Mouse (Mus musculus) midbrain, embryonic 16.5 days (tissue): ENCODE data around the gene Cnbd2. TPM values are rescaled to one million over a fixed set of nuclear protein-coding genes. Genes with fewer than 3 reads are reported as not detected.
A peak's percentile ranks its signal among the peaks of the same experiment; 100 is the strongest.
"Not testable (repeated sequence)": the region's sequence is repeated elsewhere in the genome, so short reads cannot be mapped to it uniquely, and the experiment has no call there.

Experiments
- ATAC-seq: fragments of 200-750 bp; cut with Nextera tagmentation; 2 replicates; pipeline ENCODE4 v1.8.0; 2017; ENCODE audit warnings: moderate TSS enrichment
- H3K27ac ChIP-seq: fragments of 300-500 bp; sonication (generic); 2 replicates; pipeline ENCODE4 v1.5.1; 2014; ENCODE audit warnings: mild to moderate bottlenecking, low read length, mixed read lengths
- H3K27me3 ChIP-seq: fragments of 300-500 bp; sonication (generic); 2 replicates; pipeline ENCODE4 v1.6.1; 2014; ENCODE audit warnings: low read depth, low read length, mixed read lengths; ENCODE audit not compliant: control insufficient read depth, insufficient read depth
- H3K36me3 ChIP-seq: fragments of 300-500 bp; sonication (generic); 2 replicates; pipeline ENCODE4 v1.6.1; 2014; ENCODE audit warnings: mild to moderate bottlenecking, low read length, moderate library complexity, mixed read lengths; ENCODE audit not compliant: control insufficient read depth, insufficient read depth
- H3K4me1 ChIP-seq: fragments of 300-500 bp; sonication (generic); 2 replicates; pipeline ENCODE4 v1.6.1; 2014; ENCODE audit warnings: mild to moderate bottlenecking, low read length, mixed read lengths; ENCODE audit not compliant: control insufficient read depth, insufficient read depth
- H3K4me2 ChIP-seq: fragments of 300-500 bp; sonication (generic); 2 replicates; pipeline ENCODE4 v1.6.1; 2014; ENCODE audit warnings: mild to moderate bottlenecking, low read length, mixed read lengths
- H3K4me3 ChIP-seq: fragments of 300-500 bp; sonication (generic); 2 replicates; pipeline ENCODE4 v1.5.1; 2014; ENCODE audit warnings: low read depth, mild to moderate bottlenecking, low read length, moderate library complexity, mixed read lengths
- H3K9ac ChIP-seq: fragments of 300-500 bp; sonication (generic); 2 replicates; pipeline ENCODE4 v1.6.1; 2014; ENCODE audit warnings: low read depth, low read length, mixed read lengths
- H3K9me3 ChIP-seq: fragments of 300-500 bp; sonication (generic); replicated peaks from 2 replicates; pipeline ENCODE4 v1.6.1; 2014; ENCODE audit warnings: mild to moderate bottlenecking, low read length, mixed read lengths; ENCODE audit not compliant: control insufficient read depth, poor library complexity, severe bottlenecking
- WGBS: fragments of 180-500 bp; shearing (Covaris S2); extraction: QIAGEN DNeasy Blood & Tissue Kit; methylation state at CpG from one replicate; pipeline ENCODE4 v1.1.7; 2014; 5-methylcytosine and 5-hydroxymethylcytosine counted together
- polyA plus RNA-seq: library from polyadenylated mRNA; unstranded; fragments of >200 nt; fragmentation: Nextera tagmentation; extraction: Ambion mirVana; gene quantifications from 2 replicates; pipeline ENCODE4 v1.2.1, GENCODE M21; 2015

Cnbd2 gene
- polyA plus RNA-seq, 1 experiment from 2014 or later = 7.0 TPM

DNA sequence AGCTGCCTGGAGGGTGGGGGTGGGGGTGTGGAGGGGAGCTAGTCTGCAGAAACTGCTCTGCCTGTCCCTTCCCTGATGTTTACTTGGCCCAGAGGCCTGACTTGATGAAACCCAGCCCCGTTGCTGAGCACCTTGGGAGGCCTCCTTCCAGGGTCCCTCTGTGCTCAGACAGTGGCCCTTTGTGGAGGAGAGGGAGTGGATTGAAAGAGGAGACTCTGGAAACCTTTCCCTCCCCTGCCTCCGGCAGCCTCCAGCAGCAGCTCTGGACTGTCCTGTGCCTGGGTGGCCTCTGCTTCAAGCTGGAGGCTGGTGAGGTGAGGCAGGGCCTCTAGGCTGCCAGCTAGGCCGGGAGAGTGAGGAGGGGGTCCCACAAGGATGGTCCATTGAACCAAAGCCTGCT, 94.9 kb downstream of the Cnbd2 start:
- H3K9ac ChIP-seq = no peak overlapping the region
- H3K4me3 ChIP-seq = no peak overlapping the region
- H3K4me2 ChIP-seq = no peak overlapping the region
- H3K27ac ChIP-seq = no peak overlapping the region
- H3K27me3 ChIP-seq = no peaks in the 10 kb centered on the region
- no peaks in the 10 kb centered on the region for H3K36me3 ChIP-seq
- peaks cover 10% of the 10 kb centered on the region for H3K4me1 ChIP-seq
- no peaks in the 10 kb centered on the region for H3K9me3 ChIP-seq
- 5% methylated on average over 3 of the region's 3 CpGs for WGBS
- no peak for ATAC-seq

DNA sequence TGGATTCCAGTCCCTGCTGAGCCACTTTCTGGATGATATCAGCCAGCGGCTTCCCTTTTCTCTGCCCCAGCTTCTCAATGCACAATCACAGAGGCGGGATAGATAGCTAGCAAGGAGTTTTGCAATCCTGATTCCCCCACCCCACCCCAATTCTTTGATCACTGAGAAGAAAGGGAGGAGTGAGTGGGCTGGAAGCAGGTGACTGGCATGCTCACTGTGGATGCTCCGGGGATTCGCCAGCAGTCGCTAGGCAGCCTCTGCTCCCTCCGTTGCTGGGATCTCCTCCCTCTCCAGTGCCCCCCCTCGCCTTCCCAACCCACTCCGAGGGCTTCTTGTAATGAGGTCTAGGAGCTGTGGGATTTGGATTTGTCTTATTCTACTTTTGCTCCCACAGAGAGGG, 96.1 kb downstream of the Cnbd2 start:
- Histone ChIP-seq H3K9ac (peak overlapping the region; percentile 44; the same call in 1 of the 2 replicates), H3K4me2 (peak overlapping the region; percentile 31; the same call in 1 of the 2 replicates)
- no peak; the same call in 1 of the 2 replicates for ATAC-seq

DNA sequence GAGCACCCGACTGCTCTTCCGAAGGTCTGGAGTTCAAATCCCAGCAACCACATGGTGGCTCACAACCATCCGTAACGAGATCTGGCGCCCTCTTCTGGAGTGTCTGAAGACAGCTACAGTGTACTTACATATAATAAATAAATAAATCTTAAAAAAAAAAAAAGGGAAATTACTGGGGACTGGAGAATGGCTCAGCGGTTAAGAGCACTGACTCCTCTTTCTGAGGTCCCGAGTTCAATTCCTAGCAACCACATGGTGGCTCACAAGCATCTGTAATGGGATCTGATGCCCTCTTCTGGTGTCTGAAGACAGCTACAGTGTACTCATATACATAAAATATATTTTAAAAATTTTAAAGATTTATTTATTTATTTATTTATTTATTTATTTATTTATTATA, 99.2 kb downstream of the Cnbd2 start:
- H3K9ac ChIP-seq = not testable (repeated sequence)
- WGBS = 95% methylated on average over 4 of the region's 7 CpGs

More for the DNA sequence above, 96.1 kb downstream of the Cnbd2 start:
- H3K36me3 ChIP-seq = no peaks in the 10 kb centered on the region
- peaks cover 10% of the 10 kb centered on the region for H3K4me1 ChIP-seq
- WGBS = 11% methylated on average over 8 of the region's 8 CpGs
- H3K9me3 ChIP-seq = no peaks in the 10 kb centered on the region
- peak overlapping the region; percentile 46; the same call in 1 of the 2 replicates for H3K27ac ChIP-seq
- H3K4me3 ChIP-seq = no peak overlapping the region
- no peaks in the 10 kb centered on the region for H3K27me3 ChIP-seq

DNA sequence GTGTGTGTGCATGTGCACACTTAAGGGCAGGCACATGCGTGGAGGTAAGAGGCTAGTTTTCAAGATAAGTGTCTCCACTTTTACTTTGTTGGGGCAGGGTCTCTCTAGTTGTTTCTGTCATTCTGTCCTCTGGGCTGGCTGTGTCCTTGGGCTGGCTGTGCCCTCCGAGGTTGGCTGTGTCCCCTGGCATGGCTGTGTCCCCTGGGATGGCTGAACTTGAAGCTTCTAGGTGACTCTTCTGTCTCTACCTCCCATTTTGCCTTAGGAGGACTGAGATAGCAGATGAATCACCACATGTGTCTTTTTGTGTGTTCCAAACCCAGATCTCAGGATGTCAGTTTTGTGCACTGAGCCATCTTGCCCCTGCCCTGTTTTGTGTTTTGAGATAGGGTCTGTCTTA, 102.9 kb downstream of the Cnbd2 start:
- Histone ChIP-seq H3K9me3 (no peaks in the 10 kb centered on the region), H3K27ac (no peak overlapping the region), H3K4me1 (peaks cover 9% of the 10 kb centered on the region), H3K36me3 (no peaks in the 10 kb centered on the region), H3K4me2 (no peak overlapping the region), H3K9ac (no peak overlapping the region), H3K27me3 (no peaks in the 10 kb centered on the region), H3K4me3 (no peak overlapping the region)
- ATAC-seq = no peak
- 72% methylated on average over 2 of the region's 2 CpGs for WGBS

More for the DNA sequence above, 99.2 kb downstream of the Cnbd2 start:
- not testable (repeated sequence) for H3K27ac ChIP-seq, H3K36me3 ChIP-seq, H3K27me3 ChIP-seq, H3K4me1 ChIP-seq, H3K9me3 ChIP-seq, H3K4me3 ChIP-seq, ATAC-seq, H3K4me2 ChIP-seq

DNA sequence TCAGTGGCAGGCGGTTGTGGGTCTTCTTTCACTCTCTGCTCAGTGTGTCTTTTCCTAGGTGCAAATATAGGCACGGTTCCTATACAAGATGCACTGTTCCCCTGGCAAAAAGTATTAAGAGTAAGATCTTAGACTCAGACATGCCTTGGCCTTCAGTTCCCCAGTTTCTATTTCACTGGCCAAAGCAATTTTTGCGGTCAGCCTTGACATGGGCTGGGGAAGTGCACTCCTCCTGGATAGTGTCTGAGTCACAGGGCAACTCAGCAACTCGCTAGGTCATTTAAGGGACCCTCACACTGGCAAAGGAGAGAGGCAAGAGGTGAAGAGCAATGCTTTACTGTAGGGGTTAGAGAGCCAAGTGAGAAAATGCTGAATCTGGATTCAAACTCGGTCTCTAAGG, 103.6 kb downstream of the Cnbd2 start:
- no peaks in the 10 kb centered on the region for H3K27me3 ChIP-seq
- WGBS = 71% methylated on average over 5 of the region's 5 CpGs
- H3K9me3 ChIP-seq = no peaks in the 10 kb centered on the region

DNA sequence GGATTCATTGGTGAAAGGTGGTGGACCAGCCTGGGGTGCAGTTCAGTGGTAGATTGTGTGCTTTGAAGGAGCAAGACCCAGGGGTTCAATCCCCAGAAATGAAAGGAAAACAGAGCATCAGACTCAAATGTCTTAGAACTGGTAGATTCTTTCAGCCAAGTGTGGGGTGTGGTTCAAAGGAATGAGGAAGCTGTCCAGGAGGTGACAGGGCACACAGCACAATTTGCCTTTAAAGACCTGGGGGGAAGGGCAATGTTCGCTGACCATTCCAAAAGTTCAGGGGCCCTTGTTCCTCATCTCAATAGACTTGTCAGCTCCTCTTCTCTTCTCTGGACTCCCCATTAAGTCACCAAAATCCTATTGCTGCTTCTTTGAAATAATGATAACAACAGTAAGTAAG, 105.1 kb downstream of the Cnbd2 start:
- H3K27me3 ChIP-seq = no peaks in the 10 kb centered on the region
- H3K9me3 ChIP-seq = no peaks in the 10 kb centered on the region
- peaks cover 11% of the 10 kb centered on the region for H3K4me1 ChIP-seq
- ATAC-seq = no peak
- H3K27ac ChIP-seq = no peak overlapping the region
- no peak overlapping the region for H3K9ac ChIP-seq
- H3K4me3 ChIP-seq = no peak overlapping the region
- no peak overlapping the region for H3K4me2 ChIP-seq
- 76% methylated on average over 1 of the region's 1 CpGs for WGBS
- no peaks in the 10 kb centered on the region for H3K36me3 ChIP-seq

More for the DNA sequence above, 103.6 kb downstream of the Cnbd2 start:
- ATAC-seq = no peak
- Histone ChIP-seq H3K27ac (no peak overlapping the region), H3K4me1 (peaks cover 11% of the 10 kb centered on the region), H3K4me3 (no peak overlapping the region), H3K4me2 (no peak overlapping the region), H3K9ac (no peak overlapping the region), H3K36me3 (no peaks in the 10 kb centered on the region)

DNA sequence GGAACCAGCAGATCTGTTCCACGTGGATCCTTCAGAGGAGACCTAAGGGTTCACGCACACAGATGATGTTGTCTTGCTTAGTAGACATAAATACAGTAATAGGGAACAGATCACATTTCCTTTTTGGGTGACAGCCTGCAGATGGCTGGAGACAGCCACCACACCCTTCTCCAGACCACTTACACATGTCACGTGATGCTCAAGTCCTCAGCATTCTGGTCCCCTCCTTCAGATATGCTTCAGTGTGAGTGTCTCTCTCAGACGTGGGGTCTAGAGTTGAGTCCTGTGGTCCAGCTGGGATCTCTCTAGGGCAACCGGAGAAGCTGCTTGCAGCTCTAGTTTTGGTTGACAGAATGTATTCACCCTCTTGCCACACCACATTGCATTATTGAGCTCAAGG, 106.4 kb downstream of the Cnbd2 start:
- ATAC-seq = no peak
- H3K9me3 ChIP-seq = no peaks in the 10 kb centered on the region
- WGBS = 87% methylated on average over 5 of the region's 5 CpGs
- H3K27me3 ChIP-seq = no peaks in the 10 kb centered on the region
- no peak overlapping the region for H3K27ac ChIP-seq
- no peak overlapping the region for H3K4me2 ChIP-seq
- H3K4me3 ChIP-seq = no peak overlapping the region
- H3K36me3 ChIP-seq = no peaks in the 10 kb centered on the region
- no peak overlapping the region for H3K9ac ChIP-seq
- H3K4me1 ChIP-seq = peaks cover 15% of the 10 kb centered on the region

DNA sequence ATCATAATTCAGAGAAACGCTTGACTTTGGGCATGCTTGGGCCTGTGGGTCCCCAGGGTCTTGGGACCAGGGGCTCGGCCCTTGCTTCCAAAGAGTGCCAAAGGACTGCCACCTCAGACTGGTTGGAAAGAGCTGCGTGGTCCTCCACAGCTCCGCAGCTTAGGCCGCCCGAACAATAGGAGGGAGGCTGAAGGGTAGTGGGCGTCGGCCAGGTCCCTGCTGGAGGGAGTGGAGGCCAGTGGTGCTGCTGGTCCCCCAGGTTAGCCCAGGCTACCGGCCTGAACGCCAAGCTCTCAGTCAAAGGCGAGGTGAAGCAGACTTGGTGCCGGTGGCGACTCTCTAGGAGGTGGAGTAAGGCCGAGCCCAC, 108.2 kb downstream of the Cnbd2 start:
- 4% methylated on average over 14 of the region's 14 CpGs for WGBS
- ATAC-seq = peak; percentile 52

DNA sequence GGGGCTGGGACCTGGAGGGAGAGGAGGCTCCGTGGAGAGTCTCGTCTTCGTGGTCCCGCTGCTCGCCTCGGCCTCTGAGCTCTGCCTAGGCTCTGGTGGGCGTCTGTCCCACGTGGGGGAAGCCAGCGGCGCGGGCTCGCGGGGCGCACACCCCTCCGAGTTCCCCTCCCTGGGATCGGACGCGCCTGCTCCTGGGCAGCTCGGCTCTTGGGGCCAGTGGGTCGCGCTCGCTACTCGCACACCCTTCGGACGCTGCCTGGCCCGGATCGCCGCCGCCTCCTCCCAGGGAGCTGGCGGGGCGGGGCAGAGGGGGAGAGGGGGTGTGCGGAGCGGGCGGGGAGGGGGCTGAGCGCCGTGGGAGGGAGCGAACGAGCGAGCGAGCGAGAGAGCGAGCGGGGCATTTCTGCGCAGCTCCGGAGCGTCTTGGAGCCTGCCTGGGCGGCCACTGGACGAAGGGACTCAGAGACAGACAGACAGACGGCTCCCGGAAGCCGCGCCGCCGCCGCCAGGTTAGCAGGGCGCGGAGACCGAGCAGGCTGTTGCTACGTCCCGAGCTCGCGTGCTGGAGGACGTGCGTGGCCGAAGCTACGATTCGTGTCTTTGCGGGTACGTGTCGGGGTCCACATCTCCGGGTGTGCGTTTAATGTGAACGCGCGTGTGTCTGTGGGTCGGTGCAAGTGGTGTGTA, 108.7 kb downstream of the Cnbd2 start, which contains the start of gene Epb41l1:
Gene Epb41l1, plus strand, starts transcription at position 216 of the 687 bp plus-strand sequence.
- Histone ChIP-seq H3K36me3 (no peaks in the 10 kb centered on the region), H3K4me2 (peak within 1 kb of the TSS; percentile 69), H3K4me1 (peaks cover 37% of the 10 kb centered on the region), H3K9ac (peak within 1 kb of the TSS; percentile 92), H3K9me3 (no peaks in the 10 kb centered on the region), H3K27me3 (no peaks in the 10 kb centered on the region), H3K27ac (peak within 1 kb of the TSS; percentile 97), H3K4me3 (peak within 1 kb of the TSS; percentile 83)
- under 1% methylated on average over 68 of the region's 76 CpGs for WGBS
- ATAC-seq = peak; percentile 67

More for the DNA sequence above, 108.2 kb downstream of the Cnbd2 start:
- peak overlapping the region; percentile 97 for H3K27ac ChIP-seq
- H3K4me2 ChIP-seq = peak overlapping the region; percentile 69
- H3K27me3 ChIP-seq = no peaks in the 10 kb centered on the region
- no peaks in the 10 kb centered on the region for H3K9me3 ChIP-seq
- H3K4me1 ChIP-seq = peaks cover 32% of the 10 kb centered on the region
- H3K9ac ChIP-seq = peak overlapping the region; percentile 92
- H3K4me3 ChIP-seq = peak overlapping the region; percentile 83
- H3K36me3 ChIP-seq = no peaks in the 10 kb centered on the region
